ENCODE assay signal across 8 mouse cellular contexts in the genomic region with DNA sequence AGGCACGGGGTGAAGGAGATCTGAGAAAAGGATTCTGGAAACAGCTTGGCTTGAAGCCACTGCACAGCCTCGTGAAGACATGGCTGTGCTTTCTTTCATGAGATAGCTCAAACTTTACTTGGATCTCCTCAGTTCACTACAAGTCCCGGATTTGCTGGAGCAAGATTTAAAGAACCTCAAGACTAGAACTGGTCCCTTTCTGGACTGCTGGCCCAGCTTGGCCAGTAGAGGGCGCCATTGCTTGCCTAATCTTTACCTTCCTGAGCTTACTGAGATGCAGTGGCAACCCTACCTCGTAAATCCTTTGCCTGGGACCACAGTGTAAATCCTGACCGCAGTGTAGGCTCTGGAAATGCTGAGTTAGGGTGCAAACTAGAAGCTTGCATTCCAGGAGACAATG. TPM values are rescaled to one million over a fixed set of nuclear protein-coding genes. Genes with fewer than 3 reads are reported as not detected.
DNase-seq lines count a peak whose midpoint lies in the region; ATAC-seq and TF ChIP-seq lines count a peak whose summit lies in the region.
"Had no signal": no experiment of that assay in that cellular context is flagged by ENCODE, and none has a peak within 500 bp of the region (broad histone marks: within the 10 kb centered on the region; RNA-seq: fewer than 3 reads in every experiment).

No protein-coding gene starts in this region.

- no peak overlapping the region for H3K27ac ChIP-seq in CH12.LX (ENCODE audit: insufficient read depth, low read depth)
- no peak overlapping the region for H3K27ac ChIP-seq in layer of hippocampus, adult 2 months

- no peak overlapping the region for H3K9ac ChIP-seq in CH12.LX (ENCODE audit: insufficient read depth, low read depth)

- ATAC-seq in Patski, result no peak

- dilution Hi-C loops in CH12.LX (cut with MboI; ENCODE audit: extremely low pct_ligation_motif_present, extremely low pct_unique_long_range_greater_than_20kb, low sequenced_read_pairs), result no loop called here

- DNase-seq in CH12.LX (ENCODE audit: extremely low read depth) (peak; percentile 70), Patski (ENCODE audit: low read depth, low spot score) (peak; percentile 12)
- peak; percentile 79 to 86 for DNase-seq in cerebellum, postnatal 14 days
- DNase-seq in gastrocnemius, postnatal 36 days, result peak; percentile 60 to 63
- DNase-seq in layer of hippocampus, adult 2 months (ENCODE audit: low spot score in 2 of 2), result peak; percentile 47 to 80
- peak; percentile 72 for DNase-seq in lung, postnatal 14 days
- peak; percentile 74 for DNase-seq in right cerebral cortex, postnatal 4 days

- in situ Hi-C loops in CH12.LX (cut with MboI; ENCODE audit: low pct_ligation_motif_present, low pct_unique_long_range_greater_than_20kb, low sequenced_read_pairs) (loop anchor here (10.0 kb wide), 1 partner anchor 333 kb away; no protein-coding TSS in a partner anchor), Patski (cut with MboI; ENCODE audit: low pct_unique_long_range_greater_than_20kb) (loop anchor here (10.0 kb wide), 1 partner anchor 343 kb away; the partner anchor contains the start of gene Cdc16)

- H3K36me3 ChIP-seq in CH12.LX (replicated peaks in 1 of 2; ENCODE audit: control insufficient read depth in 1 of 2, insufficient read depth in 1 of 2, low read length in 1 of 2), result no peaks in the 10 kb centered on the region

- POLR2A ChIA-PET in Patski (lab: Charles Lee), result no interaction called here

- no peaks in the 10 kb centered on the region for H3K79me2 ChIP-seq in CH12.LX (replicated peaks; ENCODE audit: control insufficient read depth, extremely low read depth, insufficient read depth, poor library complexity, severe bottlenecking)

- CTCF ChIA-PET in Patski (lab: Charles Lee), result interaction anchor here (0.6 to 2.2 kb wide), 17 partner anchors 11 to 343 kb away, joined by 3 to 9 read pairs (median 4); no protein-coding TSS in a partner anchor

- H3K27me3 ChIP-seq in CH12.LX (replicated peaks), result peaks cover 37% of the 10 kb centered on the region
- peaks cover 24% of the 10 kb centered on the region for H3K27me3 ChIP-seq in Patski

- H3K4me2 ChIP-seq in CH12.LX (ENCODE audit: insufficient read depth, low read depth, poor library complexity, severe bottlenecking), result no peak overlapping the region

- TF ChIP-seq EP300 in CH12.LX (IDR thresholded peaks at IDR 0.05; ENCODE audit: low read length), result no peak

- H3K4me1 ChIP-seq in CH12.LX (ENCODE audit: control insufficient read depth in 1 of 2, insufficient read depth in 2 of 2), result no peaks in the 10 kb centered on the region; a peak in 1 of 4 replicates

- TF ChIP-seq CTCF in CH12.LX (conservative IDR thresholded peaks at IDR 0.05 in 1 of 2, IDR thresholded peaks at IDR 0.05 in 1 of 2; ENCODE audit: low read depth in 2 of 2, low read length in 2 of 2) (peak; percentile 88 to 96), Patski (IDR thresholded peaks at IDR 0.05) (peak; percentile 91)
- TF ChIP-seq CTCF in layer of hippocampus, adult 2 months (conservative IDR thresholded peaks at IDR 0.05), result peak; percentile 96

- no peaks in the 10 kb centered on the region for H3K9me3 ChIP-seq in CH12.LX (replicated peaks; ENCODE audit: low read length)

- intact Hi-C loops in gastrocnemius, postnatal 36 days (cut with DNase I), result loop anchor here (5.0 kb wide), 2 partner anchors 136 to 341 kb away; no protein-coding TSS in a partner anchor

- no peak for TF ChIP-seq POLR2A in CH12.LX (IDR thresholded peaks at IDR 0.05; ENCODE audit: low read depth, low read length)

- TF ChIP-seq RAD21 in CH12.LX (IDR thresholded peaks at IDR 0.05; ENCODE audit: low read depth, low read length), result peak; percentile 82

- H3K4me3 ChIP-seq in CH12.LX (replicated peaks in 1 of 3; ENCODE audit: low read depth in 2 of 3, low read length in 2 of 3, poor library complexity in 1 of 3), result no peak overlapping the region
- H3K4me3 ChIP-seq in layer of hippocampus, adult 2 months, result no peak overlapping the region

TF ChIP-seq in CH12.LX, 34 proteins besides CTCF, POLR2A, EP300 and RAD21:
- TF ChIP-seq IRF4 (IDR thresholded peaks at IDR 0.05; ENCODE audit: low read depth, low read length), result 0 out of 2 replicates have a peak, but pooled peaks have one; percentile 17
- TF ChIP-seq PAX5 (IDR thresholded peaks at IDR 0.05; ENCODE audit: low read length), result no peak
- TF ChIP-seq NELFE (IDR thresholded peaks at IDR 0.05; ENCODE audit: low read depth, low read length), result peak; percentile 42; the same call in 1 of the 2 replicates
- peak; percentile 67 for TF ChIP-seq SMC3 (IDR thresholded peaks at IDR 0.05; ENCODE audit: low read depth, low read length)

RNA-seq across cellular contexts. Expression of gene Grk1, which starts 6.7 kb away (rescaled TPM):
- not detected in 2 replicates for total RNA-seq in CH12.LX (2012; rRNA removed)
- not detected in 2 replicates for total RNA-seq in CH12.LX (2014; rRNA removed)
- not detected in 2 replicates for polyA plus RNA-seq in CH12.LX (2012; ENCODE audit: insufficient read length, low read depth)
- polyA plus RNA-seq in Patski (2021), result not detected
- total RNA-seq in gastrocnemius, postnatal 36 days (2021), result under 1 TPM in 1 of 2 experiments, not detected in 1; 0.03 TPM
- total RNA-seq in layer of hippocampus, adult 2 months (2021), result not detected
- polyA plus RNA-seq: lung, embryonic 16.5 days had no signal

RNA-seq across cellular contexts. Expression of gene Atp4b, which starts 15.0 kb away (rescaled TPM):
- not detected in 2 replicates for total RNA-seq in CH12.LX (2012; rRNA removed)
- not detected in 2 replicates for total RNA-seq in CH12.LX (2014; rRNA removed)
- polyA plus RNA-seq in CH12.LX (2012; ENCODE audit: insufficient read length, low read depth), result not detected in 2 replicates
- polyA plus RNA-seq in Patski (2021), result not detected
- total RNA-seq in gastrocnemius, postnatal 36 days (2021), result not detected
- total RNA-seq in layer of hippocampus, adult 2 months (2021), result not detected
- polyA plus RNA-seq: lung, embryonic 16.5 days had no signal

RNA-seq across cellular contexts. Expression of gene Tmem255b, which starts 23.4 kb away (rescaled TPM):
- total RNA-seq in CH12.LX (2012; rRNA removed), result not detected in 2 replicates
- not detected in 2 replicates for total RNA-seq in CH12.LX (2014; rRNA removed)
- polyA plus RNA-seq in CH12.LX (2012; ENCODE audit: insufficient read length, low read depth), result not detected in 2 replicates
- polyA plus RNA-seq in Patski (2021), result 0.08 TPM
- 1 to 10 TPM; 2.7 to 2.8 TPM for total RNA-seq in gastrocnemius, postnatal 36 days (2021)
- total RNA-seq in layer of hippocampus, adult 2 months (2021), result 1 to 10 TPM; 5.2 TPM

Comparison
In these comparisons a context has a peak if more than half of its experiments do, and no peak if none do; other contexts are left out.
1. DNase-seq: peak in every context shown above with its lines; median percentile 82 in cerebellum, postnatal 14 days; 74 in right cerebral cortex, postnatal 4 days; 72 in lung, postnatal 14 days; 70 in CH12.LX; 64 in layer of hippocampus, adult 2 months; 62 in gastrocnemius, postnatal 36 days; 12 in Patski.